ENCODE assay signal across 26 mouse cellular contexts in genomic region chr10:84949684-84950010, GRCm38 (mm10). TPM values are rescaled to one million over a fixed set of nuclear protein-coding genes. Genes with fewer than 3 reads are reported as not detected.
DNase-seq lines count a peak whose midpoint lies in the region; ATAC-seq and TF ChIP-seq lines count a peak whose summit lies in the region.
"Had no signal": no experiment of that assay in that cellular context is flagged by ENCODE, and none has a peak within 500 bp of the region (broad histone marks: within the 10 kb centered on the region; RNA-seq: fewer than 3 reads in every experiment).

No protein-coding gene starts in this region.

- H3K27me3 ChIP-seq in heart, embryonic 16.5 days (ENCODE audit: control insufficient read depth, insufficient read depth, low read length) = no peaks in the 10 kb centered on the region
- no peaks in the 10 kb centered on the region for H3K27me3 ChIP-seq in lung, embryonic 15.5 days
- H3K27me3 ChIP-seq: embryonic facial prominence, embryonic 15.5 days; forebrain, embryonic 12.5 days had no signal

- TF ChIP-seq POLR2A in lung, adult 2 months (IDR thresholded peaks at IDR 0.05; ENCODE audit: borderline replicate concordance, extremely low read depth, low read depth, low read length) = no peak

- no peak overlapping the region for H3K9ac ChIP-seq in heart, embryonic 16.5 days (ENCODE audit: low read length)
- H3K9ac ChIP-seq in lung, embryonic 15.5 days = no peak overlapping the region
- H3K9ac ChIP-seq: embryonic facial prominence, embryonic 15.5 days; forebrain, embryonic 12.5 days; forebrain, postnatal 0 days; hindbrain, embryonic 14.5 days; liver, embryonic 14.5 days had no signal

- no peak for DNase-seq in heart, postnatal 4 days
- DNase-seq in lung, adult 2 months = no peak
- DNase-seq in lung, postnatal 14 days = peak; percentile 16
- DNase-seq in adipocyte (ENCODE audit: low spot score) = no peak
- DNase-seq in adrenal gland, adult 8-10 months = no peak
- DNase-seq: adrenal gland, adult 2 months; cerebellum, adult 8-10 months; cerebellum, postnatal 25 days; forebrain, postnatal 0 days; gastrocnemius, postnatal 25 days; heart, adult 18-20 months; kidney, adult 8-10 months; kidney, postnatal 10 days; layer of hippocampus, adult 9-11 months; liver; midbrain, embryonic 14.5 days; retina, postnatal 1 day; right cerebral cortex, postnatal 14 days; thymus, postnatal 14 days had no signal

- no peak overlapping the region for H3K4me3 ChIP-seq in heart, embryonic 16.5 days (ENCODE audit: low read length)
- H3K4me3 ChIP-seq in lung, embryonic 15.5 days = no peak overlapping the region
- no peak overlapping the region for H3K4me3 ChIP-seq in lung, adult 2 months (replicated peaks; ENCODE audit: extremely low read depth, low read depth, low read length)
- H3K4me3 ChIP-seq: embryonic facial prominence, embryonic 10.5 days; embryonic facial prominence, embryonic 15.5 days; forebrain, embryonic 12.5 days had no signal

- H3K4me2 ChIP-seq in heart, embryonic 16.5 days (ENCODE audit: low read depth, low read length) = no peak overlapping the region
- H3K4me2 ChIP-seq in lung, embryonic 15.5 days = no peak overlapping the region
- H3K4me2 ChIP-seq: embryonic facial prominence, embryonic 15.5 days; forebrain, embryonic 12.5 days; hindbrain, embryonic 14.5 days had no signal

- H3K36me3 ChIP-seq in heart, embryonic 16.5 days (ENCODE audit: control insufficient read depth, insufficient read depth) = peaks cover 12% of the 10 kb centered on the region
- peaks cover 17% of the 10 kb centered on the region for H3K36me3 ChIP-seq in lung, embryonic 15.5 days

- ATAC-seq in heart, embryonic 16.5 days (replicated peaks; ENCODE audit: extremely low read depth, insufficient read depth, low FRiP score) = no peak
- peak; percentile 87 for ATAC-seq in lung, embryonic 15.5 days (ENCODE audit: borderline replicate concordance, extremely low read depth, low FRiP score, low TSS enrichment)
- ATAC-seq: forebrain, postnatal 0 days had no signal

- 72% methylated on average over 3 of the region's 3 CpGs for WGBS in heart, embryonic 16.5 days
- WGBS in lung, embryonic 15.5 days = 45% methylated on average over 3 of the region's 3 CpGs
- 39% methylated on average over 3 of the region's 3 CpGs for WGBS in lung, adult 2 months

- H3K27ac ChIP-seq in heart, embryonic 16.5 days (ENCODE audit: low read length) = 0 out of 2 replicates have a peak overlapping the region, but pooled peaks have one; percentile 20
- no peak overlapping the region for H3K27ac ChIP-seq in lung, embryonic 15.5 days
- H3K27ac ChIP-seq: embryonic facial prominence, embryonic 10.5 days; embryonic facial prominence, embryonic 15.5 days; forebrain, embryonic 12.5 days; hindbrain, embryonic 14.5 days; liver, embryonic 14.5 days had no signal

- peaks cover 12% of the 10 kb centered on the region for H3K4me1 ChIP-seq in heart, embryonic 16.5 days (ENCODE audit: control insufficient read depth, insufficient read depth, low read length)
- H3K4me1 ChIP-seq in lung, embryonic 15.5 days = peaks cover 38% of the 10 kb centered on the region
- peaks cover 7% of the 10 kb centered on the region for H3K4me1 ChIP-seq in lung, adult 2 months (ENCODE audit: control insufficient read depth, insufficient read depth, low read length)
- H3K4me1 ChIP-seq: embryonic facial prominence, embryonic 10.5 days; forebrain, embryonic 12.5 days had no signal

- TF ChIP-seq CTCF in lung, adult 2 months (IDR thresholded peaks at IDR 0.05; ENCODE audit: insufficient read depth, low read length) = no peak

- H3K9me3 ChIP-seq in heart, embryonic 16.5 days (replicated peaks; ENCODE audit: control insufficient read depth, low read length) = no peaks in the 10 kb centered on the region
- H3K9me3 ChIP-seq in lung, embryonic 15.5 days = no peaks in the 10 kb centered on the region
- H3K9me3 ChIP-seq: embryonic facial prominence, embryonic 10.5 days; embryonic facial prominence, embryonic 15.5 days; forebrain, embryonic 12.5 days had no signal

RNA-seq across cellular contexts. Expression of gene Ric8b, which starts 32.2 kb away (rescaled TPM):
- polyA plus RNA-seq in heart, embryonic 16.5 days (2015; fragmentation: Nextera tagmentation; extraction: Ambion mirVana) = 15.7 and 16.1 TPM in 2 replicates
- total RNA-seq in heart, postnatal 4 days (2021) = 10 to 100 TPM; 19.9 to 21.2 TPM
- polyA plus RNA-seq in lung, embryonic 15.5 days (2015; fragmentation: Nextera tagmentation; extraction: Ambion mirVana) = 18.2 and 20.9 TPM in 2 replicates
- polyA plus RNA-seq in lung, adult 2 months (2012; rRNA removed) = 8.5 and 12.9 TPM in 2 replicates
- 10 to 100 TPM; 28.9 to 43.8 (median 33.8) TPM for total RNA-seq in adrenal gland, adult 8-10 months (2022)
